Mouse (Mus musculus): ENCODE measurements around the gene Zan.

GRCm38 (mm10) chr5:137466946-137467345 is 9.9 kb downstream of the Zan start:
- TF ChIP-seq CTCF (IDR thresholded peaks at IDR 0.05 in 2 of 3, conservative IDR thresholded peaks at IDR 0.05 in 1 of 3; ENCODE audit: control insufficient read depth in 1 of 3, insufficient read depth in 1 of 3, low read depth in 2 of 3, low read length in 3 of 3, poor library complexity in 1 of 3, severe bottlenecking in 1 of 3): no peak
- TF ChIP-seq SIN3A (IDR thresholded peaks at IDR 0.05; ENCODE audit: low read length): no peak
- TF ChIP-seq USF1 (IDR thresholded peaks at IDR 0.05; ENCODE audit: low read depth, low read length): no peak
- TF ChIP-seq POLR2A (IDR thresholded peaks at IDR 0.05; ENCODE audit: control insufficient read depth in 1 of 2, insufficient read depth in 1 of 2, low read depth in 1 of 2, low read length in 2 of 2, poor library complexity in 1 of 2): no peak
- TF ChIP-seq TAL1 (IDR thresholded peaks at IDR 0.05; ENCODE audit: low read length): no peak
- no peak for TF ChIP-seq POLR2AphosphoS2 (IDR thresholded peaks at IDR 0.05; ENCODE audit: low read length)
- TF ChIP-seq ZMIZ1 (IDR thresholded peaks at IDR 0.05; ENCODE audit: low read depth, low read length): no peak
- TF ChIP-seq TCF12 (IDR thresholded peaks at IDR 0.05; ENCODE audit: low read depth, low read length): no peak
- TF ChIP-seq RCOR1 (IDR thresholded peaks at IDR 0.05; ENCODE audit: low read depth, low read length): no peak
- no peak for TF ChIP-seq HCFC1 (IDR thresholded peaks at IDR 0.05; ENCODE audit: low read depth, low read length)
